Mouse (Mus musculus) embryonic stem cell, embryonic (primary cell): Measurements from ENCODE around the gene Klhl29.

Experiments
- CTCF ChIA-PET, 4 experiments: fragments of 300-600 bp in 2 of 4; fragments of 350-600 bp in 2 of 4; sonication (Branson Sonifier 250); formaldehyde crosslinking; loops; one replicate each; lab custom pipeline; 2022; ENCODE audit warnings: inconsistent platforms in 2 of 4; lab: Charles Lee
- POLR2A ChIA-PET, 4 experiments: fragments of 300-600 bp in 2 of 4; fragments of 350-600 bp in 2 of 4; sonication (Branson Sonifier 250); formaldehyde crosslinking; loops; one replicate each; lab custom pipeline; 2022; ENCODE audit warnings: antibody characterized with exemption in 4 of 4, inconsistent platforms in 1 of 4; lab: Charles Lee

The Klhl29 gene

DNA sequence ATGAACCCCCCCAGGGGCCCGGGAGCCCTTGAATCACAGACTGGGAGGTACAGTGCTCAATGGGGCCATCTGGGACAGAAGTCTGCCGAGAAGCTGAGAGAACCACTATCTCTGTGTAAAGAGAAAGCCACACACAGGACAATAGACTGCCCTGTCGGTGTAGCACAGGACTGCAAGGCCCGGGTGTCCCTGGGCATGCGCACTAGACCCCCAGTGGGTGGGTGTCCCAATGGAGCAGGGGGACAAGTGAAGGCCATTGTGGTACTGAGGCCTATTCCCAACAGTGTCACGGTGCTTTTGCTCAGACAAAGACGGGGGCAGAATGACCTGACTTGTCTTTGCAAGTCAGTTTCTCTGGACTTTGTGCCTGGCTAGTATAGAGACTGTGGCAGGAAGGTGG, 186.6 kb downstream of the Klhl29 start:
- CTCF ChIA-PET = interaction anchor here in 2 of 4 experiments (0.5 to 1.0 kb wide), 3 partner anchors 25 to 1940 kb away, joined by 3 to 5 read pairs (median 3); no protein-coding TSS in a partner anchor

GRCm38 (mm10) chr12:5187773-5188333, 187.6 kb downstream of the Klhl29 start:
- ChIA-PET CTCF (no interaction called here), POLR2A (no interaction called here)

More for the DNA sequence above, 186.6 kb downstream of the Klhl29 start:
- POLR2A ChIA-PET = interaction anchor here in 1 of 4 experiments (1.7 kb wide), 1 partner anchor 17 kb away, joined by 6 read pairs; no protein-coding TSS in a partner anchor

DNA sequence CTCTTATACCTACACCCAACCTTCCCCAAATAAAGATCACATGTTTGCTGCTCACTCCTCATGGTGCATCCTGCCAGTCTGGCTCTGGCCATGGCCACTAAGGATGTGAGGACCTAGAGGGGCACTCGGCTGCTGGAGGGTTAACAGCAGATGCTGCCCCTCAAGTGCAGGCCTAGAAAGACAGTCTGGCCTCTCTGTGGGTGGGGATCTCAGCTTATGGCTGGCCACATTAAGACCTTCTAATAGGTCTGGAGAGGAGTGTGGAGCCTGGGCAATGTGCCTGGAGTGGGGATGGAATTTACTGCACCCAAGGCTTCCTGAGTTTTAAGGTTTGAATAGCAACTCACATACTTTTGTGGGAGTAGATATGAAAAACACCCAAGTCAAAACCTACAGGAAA, 188.8 kb downstream of the Klhl29 start:
- ChIA-PET CTCF (no interaction called here), POLR2A (interaction anchor here in 1 of 4 experiments (0.7 kb wide), 1 partner anchor 143 kb away, joined by 3 read pairs; no protein-coding TSS in a partner anchor)

DNA sequence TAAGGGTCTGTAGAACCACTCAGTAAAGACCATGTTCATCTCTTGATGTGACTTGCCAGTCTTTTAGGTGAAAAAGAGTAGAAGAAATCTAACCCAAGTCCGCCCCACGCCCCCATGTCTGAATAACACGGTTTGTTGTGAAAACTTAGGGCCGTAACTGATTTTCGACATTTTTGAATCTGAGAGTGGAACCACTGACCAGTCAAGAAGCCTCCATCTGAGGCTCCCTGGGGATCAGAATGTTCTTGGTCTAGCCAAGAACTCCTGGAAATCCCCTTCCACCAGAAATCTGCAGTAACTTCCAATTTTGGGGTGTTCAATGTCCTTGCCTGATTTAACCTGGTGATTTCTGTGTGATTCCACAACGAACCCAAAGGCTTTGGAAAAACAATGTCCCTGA, 189.9 kb downstream of the Klhl29 start:
- CTCF ChIA-PET = no interaction called here
- POLR2A ChIA-PET = interaction anchor here in 1 of 4 experiments (0.7 kb wide), 1 partner anchor 10 kb away, joined by 5 read pairs; no protein-coding TSS in a partner anchor

DNA sequence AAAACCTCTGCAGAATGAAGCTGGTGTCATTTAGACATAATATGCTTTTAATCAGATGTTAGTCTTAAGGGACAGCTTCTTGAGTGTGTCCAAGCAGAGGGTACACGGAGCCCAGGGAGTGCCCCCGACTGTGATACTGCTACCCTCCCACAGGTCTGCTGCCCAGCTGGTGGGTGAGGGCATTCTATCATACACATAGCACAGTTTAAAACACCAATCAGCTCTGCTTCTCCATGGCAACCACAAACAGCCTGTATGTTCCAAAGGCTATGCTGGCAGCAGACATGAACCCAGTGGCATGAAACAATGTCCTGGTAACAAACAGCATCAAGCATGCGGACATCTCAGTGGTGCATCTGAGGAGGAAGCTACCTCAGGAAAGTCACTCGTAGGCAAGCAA, 192.9 kb downstream of the Klhl29 start:
- ChIA-PET CTCF (no interaction called here), POLR2A (no interaction called here)

GRCm38 (mm10) chr12:5182165-5182564, 193.3 kb downstream of the Klhl29 start:
- ChIA-PET POLR2A (interaction anchor here in 1 of 4 experiments (0.5 kb wide), 1 partner anchor 306 kb away, joined by 3 read pairs; no protein-coding TSS in a partner anchor), CTCF (no interaction called here)

- ChIA-PET CTCF (no interaction called here), POLR2A (interaction anchor here in 1 of 4 experiments (0.5 kb wide), 1 partner anchor 41 kb away, joined by 3 read pairs; no protein-coding TSS in a partner anchor)
Observed at GRCm38 (mm10) chr12:5176716-5177341, 198.7 kb downstream of the Klhl29 start.

- POLR2A ChIA-PET = no interaction called here
- CTCF ChIA-PET = interaction anchor here in 2 of 4 experiments (0.9 to 1.0 kb wide), 2 partner anchors 23 kb away, joined by 3 to 4 read pairs; no protein-coding TSS in a partner anchor
Observed at GRCm38 (mm10) chr12:5166141-5166540, 209.3 kb downstream of the Klhl29 start.

- CTCF ChIA-PET = interaction anchor here in 2 of 4 experiments (0.9 to 1.0 kb wide), 2 partner anchors 22 to 23 kb away, joined by 3 to 4 read pairs; no protein-coding TSS in a partner anchor
- POLR2A ChIA-PET = no interaction called here
Observed at GRCm38 (mm10) chr12:5165411-5165810, 210.1 kb downstream of the Klhl29 start.

DNA sequence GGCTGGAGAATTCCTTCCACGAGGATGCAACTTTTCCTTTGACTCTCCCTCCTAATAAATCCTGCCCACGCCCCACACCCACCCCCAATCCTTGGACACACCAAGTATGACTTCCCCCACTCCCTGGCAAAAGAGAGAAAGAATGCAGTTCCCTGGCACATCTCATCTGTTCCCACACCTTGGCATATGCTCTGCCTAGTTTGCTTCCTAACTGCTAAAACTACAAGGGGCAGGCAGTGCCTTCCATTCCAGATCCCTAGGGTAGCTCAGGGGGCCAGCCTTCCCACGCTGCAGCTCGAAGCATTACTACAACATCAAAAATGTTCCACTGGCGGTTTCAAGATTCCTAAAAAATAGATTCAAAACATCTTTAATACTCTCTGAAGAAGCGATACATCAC, 212.8 kb downstream of the Klhl29 start:
- POLR2A ChIA-PET = no interaction called here

GRCm38 (mm10) chr12:5161631-5162030, 213.9 kb downstream of the Klhl29 start:
- ChIA-PET POLR2A (no interaction called here), CTCF (interaction anchor here in 2 of 4 experiments (0.6 kb wide), 2 partner anchors 170 to 300 kb away, joined by 3 to 4 read pairs; no protein-coding TSS in a partner anchor)

More for the DNA sequence above, 212.8 kb downstream of the Klhl29 start:
- CTCF ChIA-PET = interaction anchor here in 1 of 4 experiments (1.1 kb wide), 1 partner anchor 26 kb away, joined by 3 read pairs; no protein-coding TSS in a partner anchor

- POLR2A ChIA-PET = no interaction called here
- CTCF ChIA-PET = interaction anchor here in 1 of 4 experiments (1.3 kb wide), 1 partner anchor 15 kb away, joined by 3 read pairs; no protein-coding TSS in a partner anchor
Observed at GRCm38 (mm10) chr12:5157931-5158481, 217.5 kb downstream of the Klhl29 start.

DNA sequence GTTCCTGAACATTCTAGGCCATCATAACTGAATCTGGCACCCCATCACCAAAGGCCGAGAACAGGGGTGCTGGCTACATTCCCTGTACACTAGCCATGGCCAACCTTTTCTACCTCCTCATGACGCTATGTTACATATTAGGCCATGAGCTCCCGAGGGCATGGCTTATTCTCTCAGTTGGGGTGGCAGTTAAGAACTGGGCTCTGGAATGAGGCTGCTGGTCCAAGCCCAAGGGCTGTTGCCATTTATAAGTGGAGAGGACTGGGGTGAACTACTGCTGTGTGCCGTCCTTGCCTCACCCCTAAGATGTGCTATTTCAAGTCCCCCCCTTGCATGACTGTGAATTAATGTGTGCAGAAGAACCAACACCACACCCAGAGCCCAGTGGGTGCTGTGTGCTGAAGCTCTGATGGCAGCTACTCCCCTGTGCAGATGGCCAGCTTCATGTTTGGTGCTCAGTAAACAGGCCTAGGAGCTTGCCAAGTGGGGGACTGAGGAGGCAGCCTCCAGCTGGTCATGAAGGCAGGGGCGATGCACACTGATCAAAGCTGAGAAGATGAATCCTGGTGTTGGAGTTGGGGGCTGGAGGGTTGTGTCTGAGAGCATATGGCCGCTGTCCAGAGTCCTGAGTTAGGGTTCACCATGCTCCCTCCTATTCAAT, 218.3 kb downstream of the Klhl29 start:
- ChIA-PET POLR2A (no interaction called here), CTCF (interaction anchor here in 1 of 4 experiments (0.7 kb wide), 1 partner anchor 64 kb away, joined by 6 read pairs; no protein-coding TSS in a partner anchor)

- ChIA-PET POLR2A (interaction anchor here in 1 of 4 experiments (0.9 kb wide), 1 partner anchor 11 kb away, joined by 3 read pairs; no protein-coding TSS in a partner anchor), CTCF (interaction anchor here in 1 of 4 experiments (0.6 to 1.1 kb wide), 3 partner anchors 12 to 68 kb away, joined by 3 to 7 read pairs (median 4); no protein-coding TSS in a partner anchor)
Observed at GRCm38 (mm10) chr12:5155177-5155576, 220.3 kb downstream of the Klhl29 start.

GRCm38 (mm10) chr12:5151859-5152258, 223.6 kb downstream of the Klhl29 start:
- ChIA-PET POLR2A (no interaction called here), CTCF (interaction anchor here (0.6 to 2.3 kb wide), 6 partner anchors 9 to 84 kb away, joined by 3 to 8 read pairs (median 6); no protein-coding TSS in a partner anchor)

DNA sequence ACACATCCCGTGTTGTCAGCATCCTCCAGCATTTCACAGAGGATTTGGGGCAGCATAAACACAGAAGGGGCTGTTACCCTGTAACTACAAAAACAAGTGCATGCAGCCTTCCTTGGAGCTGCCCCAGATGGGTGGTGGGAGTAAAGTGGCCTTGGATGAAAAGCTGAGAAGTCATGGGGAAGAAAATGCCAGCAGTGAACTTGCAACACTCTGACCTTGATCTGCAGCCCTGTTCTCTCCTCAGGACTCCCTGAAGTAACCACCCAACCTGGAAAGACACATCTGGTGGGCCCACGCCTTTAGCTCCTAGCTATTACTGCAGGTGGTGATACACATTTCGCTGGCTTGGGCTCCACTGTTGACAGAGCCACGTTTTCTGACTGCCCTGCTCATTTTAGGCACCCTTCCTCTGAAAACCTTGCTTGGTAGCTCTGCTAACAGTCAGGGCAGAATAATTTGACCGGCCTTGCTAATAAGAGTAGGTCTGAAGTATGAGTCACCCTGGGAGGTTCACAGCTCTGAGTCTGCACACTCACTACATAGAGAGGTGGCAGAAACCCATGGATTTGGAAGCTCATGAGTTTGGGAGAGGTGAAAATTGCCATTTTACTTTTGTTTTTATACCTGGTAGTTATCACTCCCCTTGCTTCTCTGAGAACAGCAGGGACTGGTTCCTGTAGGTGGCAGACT, 228.0 kb downstream of the Klhl29 start:
- ChIA-PET CTCF (interaction anchor here (0.6 to 1.0 kb wide), 4 partner anchors 11 to 184 kb away, joined by 3 to 19 read pairs (median 4); no protein-coding TSS in a partner anchor), POLR2A (no interaction called here)

DNA sequence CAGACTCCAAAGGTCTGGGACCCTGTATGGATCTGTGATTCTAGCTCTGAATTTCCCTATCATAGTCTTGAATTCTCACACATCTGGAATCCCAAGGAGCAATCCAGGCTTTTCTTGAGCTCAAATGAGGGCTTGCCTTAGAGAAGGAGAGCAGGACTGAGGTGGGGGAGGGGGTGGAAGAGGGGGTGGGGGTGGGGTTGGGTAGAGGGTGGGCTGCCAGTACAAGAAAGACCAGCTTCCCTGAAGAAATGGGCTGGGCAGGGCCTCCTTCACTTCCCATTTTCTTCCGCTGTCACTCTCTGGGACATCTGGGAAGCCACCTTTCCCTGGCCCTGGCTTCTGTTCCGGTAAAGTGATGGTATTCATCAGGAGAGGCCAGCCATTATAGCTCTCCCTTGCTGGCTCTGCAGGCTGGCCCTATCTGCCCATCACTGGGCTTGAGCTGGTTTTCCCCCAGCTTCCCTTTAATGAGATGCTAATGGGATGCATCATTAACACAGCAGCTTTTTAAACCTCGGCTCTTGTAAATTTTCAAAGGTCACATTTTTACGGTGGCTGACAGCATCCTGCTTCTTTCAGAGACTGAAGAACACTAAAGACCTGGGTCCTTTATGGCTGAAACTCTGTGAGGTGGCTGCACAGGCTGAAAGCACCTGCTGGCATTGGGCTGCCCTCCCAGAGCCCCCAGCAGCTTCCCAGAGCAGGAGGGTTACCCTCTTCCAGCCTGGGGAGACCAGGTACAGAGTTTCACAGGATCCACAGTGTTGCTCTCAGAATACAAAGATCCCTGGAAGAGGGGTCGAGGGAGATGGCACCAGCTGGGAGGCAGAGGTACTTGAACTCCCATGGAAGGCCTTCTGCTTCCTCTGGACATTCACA, 231.3 kb downstream of the Klhl29 start:
- ChIA-PET CTCF (interaction anchor here (0.5 to 2.4 kb wide), 11 partner anchors 8 to 1098 kb away, joined by 3 to 15 read pairs (median 4); no protein-coding TSS in a partner anchor), POLR2A (interaction anchor here in 1 of 4 experiments (0.6 kb wide), 1 partner anchor 11 kb away, joined by 3 read pairs; no protein-coding TSS in a partner anchor)
